Mouse (Mus musculus): ENCODE data around the gene Gjb6.
A peak's percentile ranks its signal among the peaks of the same experiment; 100 is the strongest.

Gjb6 gene

GRCm38 (mm10) chr14:57133161-57133661, at the start of gene Gjb6:
Gjb6 (minus strand) TSS chr14:57133611.
- no peak for DNase-seq (ENCODE audit: low read depth, low spot score)

- DNase-seq (ENCODE audit: low read depth, low spot score), result no peak
Measured at GRCm38 (mm10) chr14:57165493-57165892, 32.1 kb upstream of the Gjb6 start.

- DNase-seq (ENCODE audit: low read depth, low spot score), result no peak
Measured at GRCm38 (mm10) chr14:57161833-57162232, 28.4 kb upstream of the Gjb6 start.

GRCm38 (mm10) chr14:57161201-57161600, 27.8 kb upstream of the Gjb6 start:
- peak; percentile 6 for DNase-seq (ENCODE audit: low read depth, low spot score)

- peak; percentile 21 for DNase-seq (ENCODE audit: low read depth, low spot score)
Measured at GRCm38 (mm10) chr14:57154916-57155315, 21.5 kb upstream of the Gjb6 start.

GRCm38 (mm10) chr14:57145741-57146140, 12.3 kb upstream of the Gjb6 start:
- DNase-seq (ENCODE audit: low read depth, low spot score), result no peak

- DNase-seq (ENCODE audit: low read depth, low spot score), result no peak
Measured at GRCm38 (mm10) chr14:57135265-57135664, 1.9 kb upstream of the Gjb6 start.

GRCm38 (mm10) chr14:57127383-57127782, 6.0 kb downstream of the Gjb6 start:
- DNase-seq (ENCODE audit: low read depth, low spot score), result no peak

GRCm38 (mm10) chr14:57122295-57122694, 11.1 kb downstream of the Gjb6 start:
- DNase-seq (ENCODE audit: low read depth, low spot score), result no peak

- peak; percentile 76 for DNase-seq (ENCODE audit: low read depth, low spot score)
Measured at GRCm38 (mm10) chr14:57115823-57116544, 17.4 kb downstream of the Gjb6 start, which contains the start of gene Gm4491. Gm4491 (minus strand) TSS chr14:57115883.

GRCm38 (mm10) chr14:57109194-57109593, 24.2 kb downstream of the Gjb6 start:
- DNase-seq (ENCODE audit: low read depth, low spot score), result peak; percentile 78

GRCm38 (mm10) chr14:57107916-57108315, 25.5 kb downstream of the Gjb6 start:
- DNase-seq (ENCODE audit: low read depth, low spot score), result no peak

- no peak for DNase-seq (ENCODE audit: low read depth, low spot score)
Measured at GRCm38 (mm10) chr14:57107091-57107490, 26.3 kb downstream of the Gjb6 start.

GRCm38 (mm10) chr14:57105721-57106120, 27.7 kb downstream of the Gjb6 start:
- no peak for DNase-seq (ENCODE audit: low read depth, low spot score)

GRCm38 (mm10) chr14:57105111-57105510, 28.3 kb downstream of the Gjb6 start:
- no peak for DNase-seq (ENCODE audit: low read depth, low spot score)

GRCm38 (mm10) chr14:57104106-57105023, 29.0 kb downstream of the Gjb6 start, which contains the start of gene Gjb2:
Gjb2 (minus strand) TSS chr14:57104702.
- DNase-seq (ENCODE audit: low read depth, low spot score), result peak; percentile 45

- no peak for DNase-seq (ENCODE audit: low read depth, low spot score)
Measured at GRCm38 (mm10) chr14:57103711-57104105, 29.7 kb downstream of the Gjb6 start.

GRCm38 (mm10) chr14:57103121-57103520, 30.3 kb downstream of the Gjb6 start:
- DNase-seq (ENCODE audit: low read depth, low spot score), result no peak

- no peak for DNase-seq (ENCODE audit: low read depth, low spot score)
Measured at GRCm38 (mm10) chr14:57101623-57102022, 31.8 kb downstream of the Gjb6 start.

GRCm38 (mm10) chr14:57095855-57096254, 37.6 kb downstream of the Gjb6 start:
- no peak for DNase-seq (ENCODE audit: low read depth, low spot score)

- DNase-seq (ENCODE audit: low read depth, low spot score), result peak; percentile 58
Measured at GRCm38 (mm10) chr14:57093029-57093428, 40.4 kb downstream of the Gjb6 start.

GRCm38 (mm10) chr14:57090001-57090400, 43.4 kb downstream of the Gjb6 start:
- no peak for DNase-seq (ENCODE audit: low read depth, low spot score)

All from forelimb bud, embryonic 11.5 days (tissue).